Mouse (Mus musculus): ENCODE results near the gene Cers1.

GRCm38 (mm10) chr8:70327512-70327911, 11.9 kb downstream of the Cers1 start:
- no peak for TF ChIP-seq EP300 (IDR thresholded peaks at IDR 0.05; ENCODE audit: low read length)
- TF ChIP-seq POLR2A (IDR thresholded peaks at IDR 0.05; ENCODE audit: low read depth, low read length) = no peak
- no peak for TF ChIP-seq TCF12 (IDR thresholded peaks at IDR 0.05; ENCODE audit: low read depth, low read length)
- TF ChIP-seq ELF1 (IDR thresholded peaks at IDR 0.05; ENCODE audit: low read depth, low read length) = no peak
